Mouse (Mus musculus): Measurements from ENCODE around the gene Gucy2c.

Gucy2c gene

GRCm38 (mm10) chr6:136781377-136781986 lies at the start of gene Gucy2c:
Gucy2c (minus strand) TSS chr6:136781765.
- DNase-seq (ENCODE audit: low spot score) = no peak

GRCm38 (mm10) chr6:136828681-136829080 lies 47.1 kb upstream of the Gucy2c start:
- DNase-seq (ENCODE audit: low spot score) = no peak

GRCm38 (mm10) chr6:136827881-136828561 lies 46.5 kb upstream of the Gucy2c start, which contains the start of gene Wbp11:
Wbp11 (minus strand) TSS chr6:136828233.
- peak; percentile 98 for DNase-seq (ENCODE audit: low spot score)

DNA sequence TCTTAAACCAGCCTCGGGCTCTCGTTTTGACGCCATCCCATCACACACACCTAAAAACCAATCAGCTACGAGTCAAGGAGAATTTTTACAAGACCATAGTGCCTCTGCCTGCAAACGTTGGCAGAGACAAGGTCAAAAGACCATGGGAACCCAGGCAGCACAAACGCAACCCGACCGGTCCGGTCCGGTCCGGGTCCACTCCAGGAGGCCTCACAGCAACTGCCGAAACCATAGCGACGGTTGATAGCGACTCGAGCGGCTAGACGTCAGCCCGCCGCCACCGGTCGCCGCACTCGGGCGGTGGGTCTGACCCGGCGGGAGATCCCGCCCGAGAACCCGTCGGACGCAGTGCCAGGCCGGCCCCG lies 45.9 kb upstream of the Gucy2c start, which contains the start of gene BC049715:
TSS of gene BC049715 (plus strand) at position 111 of the 365 bp plus-strand sequence.
- no peak for DNase-seq (ENCODE audit: low spot score)

- peak; percentile 42 for DNase-seq (ENCODE audit: low spot score)
Measured at GRCm38 (mm10) chr6:136827116-136827515, 45.6 kb upstream of the Gucy2c start.

DNA sequence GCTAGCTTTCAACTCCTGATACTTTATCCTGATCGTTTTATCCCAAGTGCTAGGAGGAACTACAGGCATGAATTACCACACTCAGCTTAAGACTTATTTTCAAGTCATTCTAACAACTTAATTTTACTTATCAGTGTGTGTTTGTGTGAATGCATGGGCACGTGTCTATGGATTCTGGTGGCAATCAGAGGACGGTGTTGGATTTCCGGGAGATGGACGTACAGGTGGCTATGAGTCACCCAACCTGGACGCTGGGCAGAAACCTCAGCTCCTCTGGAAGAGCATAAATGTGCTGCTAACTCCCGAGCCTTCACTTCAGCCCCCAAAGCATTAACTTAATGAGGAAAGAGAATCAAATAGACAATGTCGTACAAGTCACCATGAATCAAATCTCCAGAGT lies 43.4 kb upstream of the Gucy2c start:
- no peak for DNase-seq (ENCODE audit: low spot score)

DNA sequence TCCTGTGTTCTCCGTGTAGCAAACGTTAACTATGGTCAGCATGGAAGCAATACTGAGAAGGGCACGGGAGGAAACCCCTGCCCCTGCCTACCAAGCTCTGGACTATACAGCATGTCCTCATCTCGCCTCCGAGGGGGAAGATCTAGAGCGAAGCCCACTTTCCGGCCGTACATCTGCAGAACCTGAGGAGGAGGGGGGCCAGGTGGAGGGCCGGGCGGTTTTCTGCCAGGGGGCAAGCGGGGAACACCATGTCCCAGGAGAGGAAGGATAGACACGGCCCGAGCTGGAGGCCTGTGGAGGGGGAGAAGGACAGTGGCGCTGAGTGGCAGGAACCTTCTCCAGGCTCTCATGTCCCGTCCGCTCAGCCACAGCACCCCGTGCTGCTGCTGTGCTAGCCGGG lies 39.5 kb upstream of the Gucy2c start:
- DNase-seq (ENCODE audit: low spot score) = no peak

- DNase-seq (ENCODE audit: low spot score) = no peak
Measured at GRCm38 (mm10) chr6:136820381-136820780, 38.8 kb upstream of the Gucy2c start.

DNA sequence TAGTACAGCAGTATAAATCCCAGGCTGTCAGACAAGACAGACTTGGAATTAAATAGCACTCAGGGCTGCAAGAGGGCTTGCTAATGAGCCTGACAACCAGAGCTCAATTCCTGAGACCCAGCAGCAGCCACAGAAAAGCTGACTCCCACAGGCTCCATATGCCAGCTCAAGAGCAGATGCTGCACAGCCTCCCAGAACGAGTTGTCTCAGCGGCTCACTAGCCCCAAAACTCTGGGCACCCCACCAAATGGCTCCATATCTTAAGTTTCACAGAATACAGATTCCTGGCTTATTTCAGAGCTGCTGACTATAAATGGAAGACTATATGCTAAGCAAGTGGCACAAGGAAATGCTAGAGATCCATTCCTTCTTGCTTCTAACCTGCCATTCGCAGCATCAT lies 36.0 kb upstream of the Gucy2c start:
- DNase-seq (ENCODE audit: low spot score) = no peak

GRCm38 (mm10) chr6:136816826-136817225 lies 35.3 kb upstream of the Gucy2c start:
- no peak for DNase-seq (ENCODE audit: low spot score)

- DNase-seq (ENCODE audit: low spot score) = no peak
Measured at GRCm38 (mm10) chr6:136815381-136815780, 33.8 kb upstream of the Gucy2c start.

DNA sequence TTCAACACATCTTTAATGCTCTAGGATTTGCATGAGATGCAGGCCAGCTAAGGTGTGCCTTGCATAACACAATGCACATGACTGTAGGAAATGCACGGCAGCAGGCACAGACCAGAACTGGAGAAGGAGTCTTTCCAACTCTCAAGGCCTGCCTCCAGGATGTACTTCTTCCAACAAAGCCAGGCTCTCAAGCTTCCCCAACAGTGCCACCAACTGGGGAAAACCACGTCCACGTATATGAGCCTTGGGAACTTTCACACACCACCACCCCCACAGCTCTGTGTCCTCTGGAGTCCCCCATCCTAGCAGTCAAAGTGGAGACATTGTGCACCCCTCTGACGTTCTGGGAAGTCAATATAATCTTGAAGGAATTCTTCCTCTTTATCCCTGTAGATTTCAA lies 31.6 kb upstream of the Gucy2c start:
- DNase-seq (ENCODE audit: low spot score) = peak; percentile 30

DNA sequence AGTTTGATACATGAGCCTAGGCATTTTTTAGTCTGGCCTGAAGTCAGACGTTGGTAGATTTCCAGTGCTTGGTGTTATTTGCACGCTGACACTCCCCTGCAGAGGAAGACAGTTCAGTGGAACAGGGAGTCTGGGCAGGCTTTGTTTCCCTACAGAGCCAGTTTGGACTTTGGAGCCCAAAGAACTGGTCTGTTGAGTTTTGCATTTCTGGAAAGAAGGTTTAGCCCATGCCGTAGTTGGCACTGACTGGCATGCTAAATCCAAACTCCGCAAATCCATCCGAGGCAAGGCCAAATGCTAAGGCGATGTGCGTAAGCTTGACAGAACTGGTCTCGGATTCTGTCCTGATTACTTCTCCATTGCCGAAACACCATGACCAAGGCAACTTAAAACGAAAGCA lies 29.6 kb upstream of the Gucy2c start:
- no peak for DNase-seq (ENCODE audit: low spot score)

GRCm38 (mm10) chr6:136809673-136810072 lies 28.1 kb upstream of the Gucy2c start:
- no peak for DNase-seq (ENCODE audit: low spot score)

- peak; percentile 51 for DNase-seq (ENCODE audit: low spot score)
Measured at GRCm38 (mm10) chr6:136809077-136809476, 27.5 kb upstream of the Gucy2c start.

- DNase-seq (ENCODE audit: low spot score) = peak; percentile 50
Measured at GRCm38 (mm10) chr6:136808631-136809046, 27.1 kb upstream of the Gucy2c start.

DNA sequence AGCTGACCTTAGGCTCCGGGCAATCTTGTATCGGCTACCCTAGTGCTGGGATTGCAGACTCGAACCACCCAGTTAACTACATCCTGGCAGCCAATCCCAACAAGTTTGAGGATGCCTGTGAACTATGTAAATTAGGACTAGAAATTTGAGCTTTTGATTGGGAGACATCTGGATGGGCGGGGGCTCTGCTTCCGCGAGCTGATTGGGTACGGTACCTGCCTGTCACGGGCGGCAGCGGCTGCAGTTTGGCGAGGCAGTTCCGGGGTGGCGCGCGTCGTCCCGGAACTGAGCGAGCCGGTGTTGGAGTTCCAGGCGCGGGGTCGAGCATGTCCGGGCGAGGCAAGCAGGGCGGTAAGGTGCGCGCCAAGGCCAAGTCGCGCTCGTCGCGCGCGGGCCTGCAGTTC lies 26.5 kb upstream of the Gucy2c start, which contains the start of gene H2afj:
TSS of gene H2afj (plus strand) at position 231 of the 404 bp plus-strand sequence.
- peak; percentile 96 for DNase-seq (ENCODE audit: low spot score)

DNA sequence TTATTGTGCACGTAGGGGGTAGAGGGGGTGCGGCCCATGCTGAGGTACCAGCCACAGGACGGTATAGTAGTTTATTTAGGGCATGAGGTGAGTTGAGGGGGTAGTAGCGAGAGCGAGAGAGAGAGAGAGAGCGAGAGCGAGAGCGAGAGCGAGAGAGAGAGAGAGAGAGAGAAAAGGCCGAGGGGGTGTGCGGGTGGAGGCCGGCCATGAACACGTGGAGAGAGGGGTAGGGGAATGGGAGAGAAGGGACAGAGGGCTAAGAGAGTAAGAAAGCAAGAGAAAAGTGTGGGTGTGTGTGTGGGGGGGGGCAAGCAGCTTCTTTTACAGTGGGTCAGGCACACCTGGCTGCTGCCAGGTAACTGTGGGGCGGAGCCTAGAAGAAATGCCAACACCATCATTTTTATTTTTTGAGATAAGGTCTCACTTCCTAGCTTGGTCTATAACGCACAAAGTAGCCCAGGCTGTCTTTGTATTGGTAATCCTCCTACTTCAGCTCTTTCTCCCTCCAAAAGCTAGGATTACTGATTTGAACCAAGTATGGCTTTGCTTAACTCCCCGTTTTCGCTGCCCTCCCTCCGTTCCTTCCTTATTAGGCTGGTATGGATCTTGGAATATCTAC lies 25.9 kb upstream of the Gucy2c start:
- DNase-seq (ENCODE audit: low spot score) = peak; percentile 47

DNA sequence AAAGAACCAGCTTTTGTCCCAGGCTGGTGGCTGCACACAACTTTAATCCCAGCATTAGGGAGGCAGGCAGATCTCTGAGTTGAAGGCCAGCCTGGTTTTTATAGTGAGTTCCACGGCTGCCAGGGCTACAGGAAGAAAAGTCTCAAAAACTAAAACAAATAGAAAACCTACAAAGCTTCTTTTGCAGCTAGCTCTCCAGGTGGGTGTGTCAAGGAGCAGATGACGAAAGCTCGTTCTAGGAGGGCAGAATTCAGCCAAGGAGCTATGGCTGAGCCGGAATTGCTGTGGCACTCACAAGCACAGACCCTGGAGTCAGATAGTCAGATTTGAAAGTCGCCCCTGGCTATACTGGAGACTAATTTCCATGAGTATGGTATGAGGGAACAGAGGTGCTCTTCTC lies 25.3 kb upstream of the Gucy2c start:
- no peak for DNase-seq (ENCODE audit: low spot score)

DNA sequence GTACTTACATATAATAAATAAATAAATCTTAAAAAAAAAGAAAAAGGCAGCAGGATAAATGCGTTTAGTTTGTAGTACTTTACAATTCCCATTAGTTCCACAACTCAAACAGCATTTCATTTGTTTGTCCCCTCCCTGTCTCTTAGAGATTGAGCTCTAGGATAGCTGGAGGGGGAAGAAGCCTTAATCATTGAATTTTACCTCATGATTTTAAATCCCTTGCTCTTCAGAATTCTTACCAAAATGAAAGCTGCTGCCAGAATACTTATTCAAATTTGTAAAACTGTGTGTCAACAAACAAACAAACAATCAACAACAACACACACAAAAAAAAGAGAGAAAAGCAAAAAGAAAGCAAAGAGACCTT lies 23.8 kb upstream of the Gucy2c start:
- no peak for DNase-seq (ENCODE audit: low spot score)

DNA sequence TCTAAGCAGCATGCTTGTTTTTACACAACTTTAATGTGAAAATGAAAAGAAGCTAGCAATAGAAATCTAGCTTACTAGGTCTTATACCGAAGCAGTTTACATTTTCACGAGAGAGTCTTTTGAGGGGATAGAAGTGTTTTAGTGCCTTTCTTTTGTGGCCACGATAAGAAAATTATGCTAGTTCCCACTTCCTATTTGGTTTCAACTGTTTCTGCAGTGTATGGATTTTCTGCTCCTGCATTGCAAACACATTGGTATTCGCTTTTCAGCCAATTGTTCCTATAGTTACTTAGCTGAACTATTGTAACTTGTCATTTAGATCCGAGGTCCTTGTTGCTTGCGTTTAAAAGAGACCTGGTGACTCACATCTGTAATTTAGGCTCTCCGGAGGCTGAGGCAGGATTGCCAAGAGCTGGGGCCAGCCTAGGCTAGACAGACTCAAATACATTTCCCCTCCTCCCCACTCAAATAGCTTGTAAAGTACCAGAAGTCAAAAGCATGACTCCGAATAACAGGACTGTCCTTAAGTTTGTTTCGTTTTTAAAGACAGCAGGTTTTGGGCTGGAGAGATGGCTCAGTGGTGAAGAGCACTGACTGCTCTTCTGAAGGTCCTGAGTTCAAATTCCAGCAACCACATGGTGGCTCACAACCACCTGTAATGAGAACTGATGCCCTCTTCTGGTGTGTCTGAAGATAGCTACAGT lies 23.3 kb upstream of the Gucy2c start:
- DNase-seq (ENCODE audit: low spot score) = peak; percentile 73

GRCm38 (mm10) chr6:136803739-136804633 lies 22.4 kb upstream of the Gucy2c start, which contains the start of gene Hist4h4:
Hist4h4 (minus strand) TSS chr6:136804415.
- DNase-seq (ENCODE audit: low spot score) = peak; percentile 96

Data from MN1 (cell line).